Mouse (Mus musculus) heart, adult 2 months (tissue): ENCODE measurements around the gene Grik1. TPM values are rescaled to one million over a fixed set of nuclear protein-coding genes. Genes with fewer than 3 reads are reported as not detected.

Source experiments
- DNase-seq, 2 experiments: peaks; one replicate each; pipeline ENCODE4 v3.0.0; 2021
- H3K27ac ChIP-seq: fragments of 200-600 bp; 2 replicates; pipeline ENCODE4 v1.8.1; 2022
- H3K27me3 ChIP-seq: fragments of 200-500 bp; 2 replicates; pipeline ENCODE4 v1.6.1; 2012; ENCODE audit warnings: mild to moderate bottlenecking, low read length, inconsistent platforms, mixed read lengths; ENCODE audit not compliant: control insufficient read depth, insufficient read depth
- H3K36me3 ChIP-seq: fragments of 200-500 bp; 2 replicates; pipeline ENCODE4 v1.6.1; 2012; ENCODE audit warnings: low read length, inconsistent platforms; ENCODE audit not compliant: control insufficient read depth, insufficient read depth
- H3K4me1 ChIP-seq: fragments of 200-500 bp; 2 replicates; pipeline ENCODE4 v1.6.1; 2011; ENCODE audit warnings: low read length; ENCODE audit not compliant: control insufficient read depth, insufficient read depth
- H3K4me3 ChIP-seq: fragments of 200-600 bp; 2 replicates; pipeline ENCODE4 v1.8.1; 2022
- H3K79me2 ChIP-seq: fragments of 200-500 bp; replicated peaks from 2 replicates; pipeline ENCODE4 v1.6.1; 2012; ENCODE audit warnings: mild to moderate bottlenecking, inconsistent platforms, low read length, moderate library complexity, mixed read lengths; ENCODE audit not compliant: control insufficient read depth, insufficient read depth
- H3K9ac ChIP-seq: fragments of 200-500 bp; 2 replicates; pipeline ENCODE4 v1.6.1; 2012; ENCODE audit warnings: low read depth, mild to moderate bottlenecking, control low read depth, inconsistent platforms, low read length, mixed read lengths
- CTCF ChIP-seq: fragments of 200-600 bp; IDR thresholded peaks from 2 replicates; pipeline ENCODE4 v1.8.1; 2022; ENCODE audit warnings: antibody characterized with exemption, mild to moderate bottlenecking, moderate library complexity
- EP300 ChIP-seq: fragments of 200-500 bp; IDR thresholded peaks from 2 replicates; pipeline ENCODE4 v1.6.1; 2011; ENCODE audit warnings: low read depth, low read length, control low read depth; ENCODE audit not compliant: insufficient read depth
- POLR2A ChIP-seq: fragments of 200-500 bp; IDR thresholded peaks from 2 replicates; pipeline ENCODE4 v1.6.1; 2011; ENCODE audit warnings: mild to moderate bottlenecking, low read depth, low read length, control low read depth; ENCODE audit not compliant: insufficient read depth
- WGBS: fragments of 180-500 bp; shearing (Covaris S2); methylation state at CpG from one replicate; pipeline ENCODE4 v1.1.7; 2018; 5-methylcytosine and 5-hydroxymethylcytosine counted together
- intact Hi-C: fragments of 180-260 bp; cut with DNase I; formaldehyde crosslinking; loops from one replicate; pipeline ENCODE4 v1.15.1; 2025
- polyA plus RNA-seq: library from polyadenylated mRNA; depleted of rRNA; stranded (reverse); fragments of >200 nt; gene quantifications from 2 replicates; pipeline ENCODE4 v1.2.3, GENCODE M21; 2012
- total RNA-seq, 2 experiments: library from RNA; stranded (reverse); gene quantifications; 2 replicates each; pipeline ENCODE4 v1.2.3; 2021

Grik1 gene
- total and polyA plus RNA-seq, 3 experiments = not detected

- WGBS = 11% methylated on average over 2 of the region's 2 CpGs
- Histone ChIP-seq H3K9ac (no peak overlapping the region), H3K36me3 (no peaks in the 10 kb centered on the region), H3K79me2 (no peaks in the 10 kb centered on the region), H3K27ac (no peak overlapping the region), H3K4me1 (no peaks in the 10 kb centered on the region), H3K27me3 (no peaks in the 10 kb centered on the region), H3K4me3 (no peak overlapping the region)
- intact Hi-C loops = no loop called here
- TF ChIP-seq POLR2A (no peak), EP300 (no peak), CTCF (no peak)
- DNase-seq = no peak
Measured at GRCm38 (mm10) chr16:87911201-87911600, 378.9 kb downstream of the Grik1 start.

GRCm38 (mm10) chr16:87902049-87902448 lies 388.0 kb downstream of the Grik1 start:
- Histone ChIP-seq H3K79me2 (no peaks in the 10 kb centered on the region), H3K4me1 (no peaks in the 10 kb centered on the region), H3K9ac (no peak overlapping the region), H3K4me3 (no peak overlapping the region), H3K27me3 (no peaks in the 10 kb centered on the region), H3K27ac (no peak overlapping the region), H3K36me3 (no peaks in the 10 kb centered on the region)
- TF ChIP-seq POLR2A (no peak), EP300 (no peak), CTCF (no peak)
- 49% methylated on average over 9 of the region's 9 CpGs for WGBS
- DNase-seq = no peak
- intact Hi-C loops = no loop called here

- WGBS = 94% methylated on average over 2 of the region's 2 CpGs
- DNase-seq = no peak
- Histone ChIP-seq H3K4me1 (no peaks in the 10 kb centered on the region), H3K9ac (no peak overlapping the region), H3K36me3 (no peaks in the 10 kb centered on the region), H3K4me3 (no peak overlapping the region), H3K79me2 (no peaks in the 10 kb centered on the region), H3K27ac (no peak overlapping the region), H3K27me3 (no peaks in the 10 kb centered on the region)
- TF ChIP-seq EP300 (no peak), POLR2A (no peak), CTCF (no peak)
- intact Hi-C loops = no loop called here
Measured at GRCm38 (mm10) chr16:87901189-87901588, 388.9 kb downstream of the Grik1 start.

GRCm38 (mm10) chr16:87875927-87876326 lies 414.1 kb downstream of the Grik1 start:
- 74% methylated on average over 2 of the region's 2 CpGs for WGBS
- H3K4me1 ChIP-seq = no peaks in the 10 kb centered on the region
- intact Hi-C loops = no loop called here
- no peak overlapping the region for H3K4me3 ChIP-seq
- no peak for DNase-seq
- H3K27me3 ChIP-seq = no peaks in the 10 kb centered on the region
- H3K9ac ChIP-seq = no peak overlapping the region
- H3K27ac ChIP-seq = no peak overlapping the region
- TF ChIP-seq POLR2A (no peak), EP300 (no peak), CTCF (no peak)
- H3K79me2 ChIP-seq = no peaks in the 10 kb centered on the region
- H3K36me3 ChIP-seq = no peaks in the 10 kb centered on the region

- no peak for TF ChIP-seq POLR2A
- no peak for TF ChIP-seq EP300
- TF ChIP-seq CTCF = no peak
- intact Hi-C loops = no loop called here
Measured at GRCm38 (mm10) chr16:87864526-87864925, 425.5 kb downstream of the Grik1 start.

GRCm38 (mm10) chr16:87861722-87862121 lies 428.3 kb downstream of the Grik1 start:
- Histone ChIP-seq H3K9ac (no peak overlapping the region), H3K36me3 (no peaks in the 10 kb centered on the region), H3K27ac (no peak overlapping the region), H3K27me3 (no peaks in the 10 kb centered on the region), H3K4me3 (no peak overlapping the region), H3K79me2 (no peaks in the 10 kb centered on the region), H3K4me1 (no peaks in the 10 kb centered on the region)
- intact Hi-C loops = no loop called here
- DNase-seq = no peak
- TF ChIP-seq CTCF (no peak), POLR2A (no peak), EP300 (no peak)
- 47% methylated on average over 1 of the region's 1 CpGs for WGBS

More at GRCm38 (mm10) chr16:87864526-87864925, 425.5 kb downstream of the Grik1 start:
- no peaks in the 10 kb centered on the region for H3K36me3 ChIP-seq
- WGBS = 73% methylated on average over 6 of the region's 6 CpGs
- DNase-seq = no peak
- no peak overlapping the region for H3K4me3 ChIP-seq
- no peaks in the 10 kb centered on the region for H3K27me3 ChIP-seq
- no peak overlapping the region for H3K27ac ChIP-seq
- H3K4me1 ChIP-seq = no peaks in the 10 kb centered on the region
- H3K79me2 ChIP-seq = no peaks in the 10 kb centered on the region
- no peak overlapping the region for H3K9ac ChIP-seq
